19 mouse cellular contexts compared by ENCODE assay signal in the genomic region with DNA sequence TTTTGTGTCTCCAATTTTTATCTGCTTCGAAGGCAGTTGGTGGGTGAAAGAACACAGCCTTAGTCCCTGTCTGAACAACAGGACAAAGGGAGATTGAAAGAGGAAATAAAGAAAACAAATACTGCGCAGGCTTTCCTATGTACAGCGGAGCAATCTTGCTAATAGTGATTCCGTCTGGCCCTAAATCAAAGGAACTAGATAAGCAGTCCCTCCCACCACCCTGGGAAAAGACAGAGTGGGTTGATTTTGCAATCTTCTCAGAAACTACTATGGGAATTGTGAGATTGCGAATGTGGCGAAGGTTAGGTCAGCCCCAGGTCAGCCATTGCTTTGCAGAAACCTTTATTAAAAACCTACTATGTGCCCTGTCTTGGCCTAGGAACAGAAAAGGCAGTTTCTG.
DNase-seq lines count a peak whose midpoint lies in the region; ATAC-seq lines count a peak whose summit lies in the region.
"Had no signal": no experiment of that assay in that cellular context is flagged by ENCODE, and none has a peak within 500 bp of the region (broad histone marks: within the 10 kb centered on the region; RNA-seq: fewer than 3 reads in every experiment).

No protein-coding gene starts in this region.

- H3K4me3 ChIP-seq in heart, embryonic 11.5 days (ENCODE audit: low read depth, low read length) = no peak overlapping the region
- H3K4me3 ChIP-seq in lung, embryonic 15.5 days = no peak overlapping the region
- H3K4me3 ChIP-seq: embryonic facial prominence, embryonic 12.5 days; heart, adult 2 months; hindbrain, embryonic 15.5 days; limb, embryonic 12.5 days had no signal

- 41% methylated on average over 6 of the region's 6 CpGs for WGBS in heart, embryonic 11.5 days (ENCODE audit: insufficient replicate concordance)
- WGBS in lung, embryonic 15.5 days = 36% methylated on average over 6 of the region's 6 CpGs

- no peaks in the 10 kb centered on the region for H3K9me3 ChIP-seq in heart, embryonic 11.5 days (replicated peaks; ENCODE audit: control insufficient read depth, low read length)
- no peaks in the 10 kb centered on the region for H3K9me3 ChIP-seq in lung, embryonic 15.5 days
- H3K9me3 ChIP-seq: embryonic facial prominence, embryonic 12.5 days; hindbrain, embryonic 15.5 days; limb, embryonic 12.5 days had no signal

- H3K4me1 ChIP-seq in heart, embryonic 11.5 days (ENCODE audit: control insufficient read depth, insufficient read depth, low read length) = 0 out of 2 replicates have a peak, but pooled peaks cover 2% of the 10 kb centered on the region
- peaks cover 11% of the 10 kb centered on the region; the same call in 1 of the 2 replicates for H3K4me1 ChIP-seq in lung, embryonic 15.5 days
- H3K4me1 ChIP-seq: embryonic facial prominence, embryonic 12.5 days; hindbrain, embryonic 15.5 days; limb, embryonic 12.5 days had no signal

- no peak overlapping the region for H3K27ac ChIP-seq in heart, embryonic 11.5 days (ENCODE audit: low read depth, low read length)
- H3K27ac ChIP-seq in lung, embryonic 15.5 days = no peak overlapping the region
- H3K27ac ChIP-seq: embryonic facial prominence, embryonic 12.5 days; heart, adult 2 months; hindbrain, embryonic 15.5 days; limb, embryonic 12.5 days had no signal

- no peak for ATAC-seq in heart, embryonic 11.5 days (replicated peaks; ENCODE audit: insufficient number of reproducible peaks, low FRiP score, low TSS enrichment)
- ATAC-seq in lung, embryonic 15.5 days (ENCODE audit: borderline replicate concordance, extremely low read depth, low FRiP score, low TSS enrichment) = peak; percentile 11; the same call in 1 of the 2 replicates

- H3K27me3 ChIP-seq in heart, embryonic 11.5 days (ENCODE audit: control insufficient read depth, insufficient read depth, low read length) = no peaks in the 10 kb centered on the region
- H3K27me3 ChIP-seq in lung, embryonic 15.5 days = no peaks in the 10 kb centered on the region
- H3K27me3 ChIP-seq: embryonic facial prominence, embryonic 12.5 days; hindbrain, embryonic 15.5 days; limb, embryonic 12.5 days had no signal

- H3K4me2 ChIP-seq in heart, embryonic 11.5 days = no peak overlapping the region
- H3K4me2 ChIP-seq in lung, embryonic 15.5 days = no peak overlapping the region
- H3K4me2 ChIP-seq: embryonic facial prominence, embryonic 12.5 days; hindbrain, embryonic 15.5 days; limb, embryonic 12.5 days; liver, embryonic 11.5 days had no signal

- no peaks in the 10 kb centered on the region for H3K36me3 ChIP-seq in heart, embryonic 11.5 days (ENCODE audit: control insufficient read depth, insufficient read depth, low read length)
- no peaks in the 10 kb centered on the region for H3K36me3 ChIP-seq in lung, embryonic 15.5 days
- H3K36me3 ChIP-seq: embryonic facial prominence, embryonic 12.5 days; hindbrain, embryonic 15.5 days; limb, embryonic 12.5 days had no signal

- DNase-seq in adrenal gland, postnatal 10 days = peak; percentile 19
- DNase-seq in adrenal gland, postnatal 14 days = no peak
- peak; percentile 25 to 49 for DNase-seq in heart, adult 9 months (ENCODE audit: low spot score in 2 of 2)
- DNase-seq in lung, postnatal 4 days = no peak
- DNase-seq in skeletal muscle tissue, adult 2 months (ENCODE audit: low read depth, low spot score) = peak; percentile 42
- DNase-seq in frontal cortex, postnatal 10 days (ENCODE audit: low spot score in 2 of 2) = no peak
- DNase-seq: cerebellum, adult 18-20 months; cerebellum, postnatal 25 days; kidney, postnatal 4 days; midbrain, embryonic 14.5 days; right cerebral cortex, postnatal 14 days; spleen, adult 18-20 months had no signal

- no peak overlapping the region for H3K9ac ChIP-seq in heart, embryonic 11.5 days (ENCODE audit: low read depth, low read length)
- H3K9ac ChIP-seq in lung, embryonic 15.5 days = no peak overlapping the region
- H3K9ac ChIP-seq: embryonic facial prominence, embryonic 12.5 days; hindbrain, embryonic 15.5 days; limb, embryonic 12.5 days had no signal

Comparison
In these comparisons a context has a peak if more than half of its experiments do, and no peak if none do; other contexts are left out.
1. DNase-seq: peak in adrenal gland, postnatal 10 days (single experiment), heart, adult 9 months (2 of 2) and skeletal muscle tissue, adult 2 months (single experiment); none in adrenal gland, postnatal 14 days (single experiment), lung, postnatal 4 days (0 of 2) and frontal cortex, postnatal 10 days (0 of 2).